Mouse (Mus musculus) kidney, postnatal 25 days (tissue): ENCODE results near the gene Vmn2r67.
"Not testable (repeated sequence)": the region's sequence is repeated elsewhere in the genome, so short reads cannot be mapped to it uniquely, and the experiment has no call there.

Source experiments
- DNase-seq, 2 experiments: peaks; one replicate each; pipeline ENCODE4 v3.0.0; 2021; ENCODE audit warnings: mixed read lengths in 2 of 2

Vmn2r67 gene

DNA sequence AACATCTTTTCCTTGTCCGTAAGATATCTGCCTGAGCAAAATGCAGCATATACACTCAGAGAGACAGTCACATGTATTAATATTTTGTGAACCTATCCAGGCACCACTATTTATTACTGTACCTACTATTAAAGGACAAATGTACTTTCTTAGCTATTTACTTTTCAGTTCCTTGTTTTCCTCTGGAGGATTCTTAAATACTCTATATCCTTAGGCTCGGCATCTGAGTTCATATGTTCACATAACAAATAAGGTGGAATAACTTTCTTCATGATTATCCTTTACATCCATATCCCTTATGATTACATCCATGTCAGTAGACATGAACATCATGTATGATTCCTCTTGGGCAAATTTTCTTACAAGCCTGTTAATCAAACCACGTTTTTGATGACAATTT lies at the start of gene Vmn2r67:
TSS of gene Vmn2r67 (minus strand) at position 101 of the 400 bp plus-strand sequence.
- no peak for DNase-seq

DNA sequence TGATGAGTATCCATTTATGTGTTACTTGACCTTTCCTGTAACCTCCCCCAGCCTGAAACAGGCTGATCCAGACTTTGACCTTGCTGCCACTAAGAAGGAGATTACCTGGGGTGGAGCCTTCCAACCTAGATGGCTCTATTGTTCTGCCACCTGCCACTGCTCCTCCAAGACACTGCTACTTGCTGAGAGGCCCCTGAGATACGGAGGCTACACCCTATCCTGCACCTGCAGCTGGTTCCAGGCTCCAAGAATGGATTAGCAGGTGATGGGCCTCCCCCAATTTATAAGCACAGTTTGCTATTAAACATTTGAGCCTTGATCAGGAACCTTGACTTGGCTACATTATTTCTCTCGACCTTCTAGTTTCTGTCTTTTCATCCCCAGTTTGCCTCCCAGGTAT lies 51.3 kb downstream of the Vmn2r67 start:
- DNase-seq, result not testable (repeated sequence)
